Mouse (Mus musculus): Measurements from ENCODE around the gene Oprl1. TPM values are rescaled to one million over a fixed set of nuclear protein-coding genes. Genes with fewer than 3 reads are reported as not detected.

The Oprl1 gene
- polyA plus RNA-seq (2014; fragmentation: Nextera tagmentation; extraction: Ambion mirVana) = 105 and 110 TPM in 2 replicates

- H3K4me1 ChIP-seq (ENCODE audit: control insufficient read depth, insufficient read depth, low read length) = peaks cover 41% of the 10 kb centered on the region
- 1% methylated on average over 7 of the region's 7 CpGs for WGBS
Measured at GRCm38 (mm10) chr2:181714903-181715326, at the start of gene Oprl1. Gene Oprl1, plus strand, starts transcription at chr2:181715016.

GRCm38 (mm10) chr2:181670285-181670912 lies 44.4 kb upstream of the Oprl1 start:
- Histone ChIP-seq H3K27me3 (ENCODE audit: control insufficient read depth, insufficient read depth, low read length) (peaks cover 54% of the 10 kb centered on the region), H3K36me3 (ENCODE audit: control insufficient read depth, insufficient read depth, low read length) (no peaks in the 10 kb centered on the region), H3K9me3 (ENCODE audit: control insufficient read depth, low read length) (no peaks in the 10 kb centered on the region), H3K4me2 (ENCODE audit: low read length) (peak overlapping the region; percentile 52), H3K27ac (replicated peaks; ENCODE audit: low read depth, low read length) (0 out of 2 replicates have a peak overlapping the region, but pooled peaks have one; percentile 13), H3K9ac (replicated peaks; ENCODE audit: low read length) (peak overlapping the region; percentile 10; the same call in 1 of the 2 replicates), H3K4me1 (ENCODE audit: control insufficient read depth, insufficient read depth, low read length) (0 out of 2 replicates have a peak, but pooled peaks cover 4% of the 10 kb centered on the region), H3K4me3 (replicated peaks; ENCODE audit: low read depth, low read length) (peak overlapping the region; percentile 28)
- 3% methylated on average over 56 of the region's 56 CpGs for WGBS
- ATAC-seq (ENCODE audit: low FRiP score, low TSS enrichment) (no peak), DNase-seq (no peak)

More at GRCm38 (mm10) chr2:181714903-181715326, at the start of gene Oprl1:
- Histone ChIP-seq H3K36me3 (ENCODE audit: control insufficient read depth, insufficient read depth, low read length) (peaks cover 21% of the 10 kb centered on the region), H3K9me3 (ENCODE audit: control insufficient read depth, low read length) (no peaks in the 10 kb centered on the region), H3K4me3 (replicated peaks; ENCODE audit: low read depth, low read length) (peak within 1 kb of the TSS; percentile 54), H3K27me3 (ENCODE audit: control insufficient read depth, insufficient read depth, low read length) (no peaks in the 10 kb centered on the region), H3K4me2 (ENCODE audit: low read length) (peak within 1 kb of the TSS; percentile 73), H3K9ac (replicated peaks; ENCODE audit: low read length) (peak within 1 kb of the TSS; percentile 59), H3K27ac (replicated peaks; ENCODE audit: low read depth, low read length) (peak within 1 kb of the TSS; percentile 94)
- ATAC-seq (ENCODE audit: low FRiP score, low TSS enrichment) = peak; percentile 79
- DNase-seq = peak; percentile 88

- 1% methylated on average over 41 of the region's 41 CpGs for WGBS
- Histone ChIP-seq H3K4me3 (replicated peaks; ENCODE audit: low read depth, low read length) (peak overlapping the region; percentile 28), H3K27ac (replicated peaks; ENCODE audit: low read depth, low read length) (no peak overlapping the region), H3K27me3 (ENCODE audit: control insufficient read depth, insufficient read depth, low read length) (peaks cover 54% of the 10 kb centered on the region), H3K9me3 (ENCODE audit: control insufficient read depth, low read length) (no peaks in the 10 kb centered on the region), H3K9ac (replicated peaks; ENCODE audit: low read length) (peak overlapping the region; percentile 10; the same call in 1 of the 2 replicates), H3K36me3 (ENCODE audit: control insufficient read depth, insufficient read depth, low read length) (no peaks in the 10 kb centered on the region), H3K4me1 (ENCODE audit: control insufficient read depth, insufficient read depth, low read length) (0 out of 2 replicates have a peak, but pooled peaks cover 9% of the 10 kb centered on the region), H3K4me2 (ENCODE audit: low read length) (peak overlapping the region; percentile 52)
- no peak for ATAC-seq (ENCODE audit: low FRiP score, low TSS enrichment)
- DNase-seq = peak; percentile 42
Measured at GRCm38 (mm10) chr2:181670913-181671311, 43.9 kb upstream of the Oprl1 start.

- under 1% methylated on average over 43 of the region's 43 CpGs for WGBS
- Histone ChIP-seq H3K4me1 (ENCODE audit: control insufficient read depth, insufficient read depth, low read length) (0 out of 2 replicates have a peak, but pooled peaks cover 9% of the 10 kb centered on the region), H3K9me3 (ENCODE audit: control insufficient read depth, low read length) (no peaks in the 10 kb centered on the region), H3K36me3 (ENCODE audit: control insufficient read depth, insufficient read depth, low read length) (no peaks in the 10 kb centered on the region), H3K27ac (replicated peaks; ENCODE audit: low read depth, low read length) (0 out of 2 replicates have a peak within 1 kb of the TSS, but pooled peaks have one; percentile 13), H3K4me3 (replicated peaks; ENCODE audit: low read depth, low read length) (peak within 1 kb of the TSS; percentile 28), H3K27me3 (ENCODE audit: control insufficient read depth, insufficient read depth, low read length) (peaks cover 54% of the 10 kb centered on the region), H3K9ac (replicated peaks; ENCODE audit: low read length) (peak within 1 kb of the TSS; percentile 10; the same call in 1 of the 2 replicates), H3K4me2 (ENCODE audit: low read length) (peak within 1 kb of the TSS; percentile 52)
- ATAC-seq (ENCODE audit: low FRiP score, low TSS enrichment) (no peak), DNase-seq (peak; percentile 27)
Measured at GRCm38 (mm10) chr2:181671326-181671725, 43.5 kb upstream of the Oprl1 start, which contains the start of gene Sox18. Gene Sox18, minus strand, starts transcription at chr2:181671640.

GRCm38 (mm10) chr2:181671984-181672383 lies 42.8 kb upstream of the Oprl1 start:
- DNase-seq (no peak), ATAC-seq (ENCODE audit: low FRiP score, low TSS enrichment) (no peak)
- H3K27me3 ChIP-seq (ENCODE audit: control insufficient read depth, insufficient read depth, low read length) = peaks cover 54% of the 10 kb centered on the region
- H3K9ac ChIP-seq (replicated peaks; ENCODE audit: low read length) = no peak overlapping the region
- no peak overlapping the region for H3K4me2 ChIP-seq (ENCODE audit: low read length)
- no peaks in the 10 kb centered on the region for H3K36me3 ChIP-seq (ENCODE audit: control insufficient read depth, insufficient read depth, low read length)
- no peak overlapping the region for H3K27ac ChIP-seq (replicated peaks; ENCODE audit: low read depth, low read length)
- H3K4me1 ChIP-seq (ENCODE audit: control insufficient read depth, insufficient read depth, low read length) = 0 out of 2 replicates have a peak, but pooled peaks cover 9% of the 10 kb centered on the region
- H3K4me3 ChIP-seq (replicated peaks; ENCODE audit: low read depth, low read length) = no peak overlapping the region
- H3K9me3 ChIP-seq (ENCODE audit: control insufficient read depth, low read length) = no peaks in the 10 kb centered on the region
- WGBS = 23% methylated on average over 7 of the region's 7 CpGs

- H3K27me3 ChIP-seq (ENCODE audit: control insufficient read depth, insufficient read depth, low read length) = peaks cover 48% of the 10 kb centered on the region
- H3K4me1 ChIP-seq (ENCODE audit: control insufficient read depth, insufficient read depth, low read length) = 0 out of 2 replicates have a peak, but pooled peaks cover 9% of the 10 kb centered on the region
- no peak overlapping the region for H3K4me3 ChIP-seq (replicated peaks; ENCODE audit: low read depth, low read length)
- no peak overlapping the region for H3K27ac ChIP-seq (replicated peaks; ENCODE audit: low read depth, low read length)
- 36% methylated on average over 1 of the region's 1 CpGs for WGBS
- no peak overlapping the region for H3K9ac ChIP-seq (replicated peaks; ENCODE audit: low read length)
- no peak for DNase-seq
- ATAC-seq (ENCODE audit: low FRiP score, low TSS enrichment) = no peak
- H3K9me3 ChIP-seq (ENCODE audit: control insufficient read depth, low read length) = no peaks in the 10 kb centered on the region
- no peak overlapping the region for H3K4me2 ChIP-seq (ENCODE audit: low read length)
- no peaks in the 10 kb centered on the region for H3K36me3 ChIP-seq (ENCODE audit: control insufficient read depth, insufficient read depth, low read length)
Measured at GRCm38 (mm10) chr2:181673501-181673900, 41.3 kb upstream of the Oprl1 start.

GRCm38 (mm10) chr2:181674934-181675333 lies 39.9 kb upstream of the Oprl1 start:
- no peak overlapping the region for H3K4me2 ChIP-seq (ENCODE audit: low read length)
- H3K27ac ChIP-seq (replicated peaks; ENCODE audit: low read depth, low read length) = no peak overlapping the region
- no peak for DNase-seq
- H3K36me3 ChIP-seq (ENCODE audit: control insufficient read depth, insufficient read depth, low read length) = no peaks in the 10 kb centered on the region
- H3K9me3 ChIP-seq (ENCODE audit: control insufficient read depth, low read length) = no peaks in the 10 kb centered on the region
- WGBS = 73% methylated on average over 4 of the region's 4 CpGs
- no peak overlapping the region for H3K4me3 ChIP-seq (replicated peaks; ENCODE audit: low read depth, low read length)
- peaks cover 37% of the 10 kb centered on the region for H3K27me3 ChIP-seq (ENCODE audit: control insufficient read depth, insufficient read depth, low read length)
- 0 out of 2 replicates have a peak, but pooled peaks cover 9% of the 10 kb centered on the region for H3K4me1 ChIP-seq (ENCODE audit: control insufficient read depth, insufficient read depth, low read length)
- H3K9ac ChIP-seq (replicated peaks; ENCODE audit: low read length) = no peak overlapping the region
- no peak for ATAC-seq (ENCODE audit: low FRiP score, low TSS enrichment)

- Histone ChIP-seq H3K9ac (replicated peaks; ENCODE audit: low read length) (no peak overlapping the region; the same call in 1 of the 2 replicates), H3K4me1 (ENCODE audit: control insufficient read depth, insufficient read depth, low read length) (0 out of 2 replicates have a peak, but pooled peaks cover 9% of the 10 kb centered on the region), H3K27ac (replicated peaks; ENCODE audit: low read depth, low read length) (no peak overlapping the region), H3K4me3 (replicated peaks; ENCODE audit: low read depth, low read length) (0 out of 2 replicates have a peak overlapping the region, but pooled peaks have one; percentile 5), H3K36me3 (ENCODE audit: control insufficient read depth, insufficient read depth, low read length) (no peaks in the 10 kb centered on the region), H3K9me3 (ENCODE audit: control insufficient read depth, low read length) (no peaks in the 10 kb centered on the region), H3K27me3 (ENCODE audit: control insufficient read depth, insufficient read depth, low read length) (peaks cover 32% of the 10 kb centered on the region), H3K4me2 (ENCODE audit: low read length) (peak overlapping the region; percentile 29)
- WGBS = 3% methylated on average over 14 of the region's 14 CpGs
- no peak for ATAC-seq (ENCODE audit: low FRiP score, low TSS enrichment)
- DNase-seq = peak; percentile 63
Measured at GRCm38 (mm10) chr2:181675454-181675853, 39.4 kb upstream of the Oprl1 start.

All from midbrain, embryonic 14.5 days (tissue).